Mouse (Mus musculus): ENCODE results near the gene Sema3b. TPM values are rescaled to one million over a fixed set of nuclear protein-coding genes. Genes with fewer than 3 reads are reported as not detected.

The Sema3b gene
- 8.0 and 8.6 TPM in 2 replicates for polyA plus RNA-seq (2015; fragmentation: Nextera tagmentation; extraction: Ambion mirVana)

GRCm38 (mm10) chr9:107608741-107609432 lies at the start of gene Sema3b:
Gene Sema3b (minus strand): TSS chr9:107609229.
- H3K27me3 ChIP-seq = no peaks in the 10 kb centered on the region
- H3K4me1 ChIP-seq = peaks cover 88% of the 10 kb centered on the region
- no peak within 1 kb of the TSS for H3K4me3 ChIP-seq
- H3K27ac ChIP-seq = peak within 1 kb of the TSS; percentile 67
- peak; percentile 14; the same call in 1 of the 2 replicates for ATAC-seq (ENCODE audit: low FRiP score, low read depth)
- WGBS = 38% methylated on average over 11 of the region's 12 CpGs
- peak within 1 kb of the TSS; percentile 63 for H3K4me2 ChIP-seq (replicated peaks)
- no peaks in the 10 kb centered on the region for H3K9me3 ChIP-seq
- peak within 1 kb of the TSS; percentile 35 for H3K9ac ChIP-seq
- H3K36me3 ChIP-seq = peaks cover 3% of the 10 kb centered on the region

GRCm38 (mm10) chr9:107658096-107658495 lies 49.1 kb upstream of the Sema3b start:
- no peak overlapping the region for H3K27ac ChIP-seq
- no peak for ATAC-seq (ENCODE audit: low FRiP score, low read depth)
- no peaks in the 10 kb centered on the region for H3K36me3 ChIP-seq
- H3K4me3 ChIP-seq = no peak overlapping the region
- no peaks in the 10 kb centered on the region for H3K9me3 ChIP-seq
- no peaks in the 10 kb centered on the region for H3K27me3 ChIP-seq
- WGBS = 89% methylated on average over 6 of the region's 6 CpGs
- H3K9ac ChIP-seq = no peak overlapping the region
- H3K4me1 ChIP-seq = 0 out of 2 replicates have a peak, but pooled peaks cover 10% of the 10 kb centered on the region
- H3K4me2 ChIP-seq (replicated peaks) = no peak overlapping the region

GRCm38 (mm10) chr9:107657144-107657543 lies 48.1 kb upstream of the Sema3b start:
- Histone ChIP-seq H3K27me3 (no peaks in the 10 kb centered on the region), H3K4me3 (no peak overlapping the region), H3K27ac (no peak overlapping the region), H3K4me2 (replicated peaks) (no peak overlapping the region), H3K9me3 (no peaks in the 10 kb centered on the region), H3K36me3 (no peaks in the 10 kb centered on the region), H3K9ac (no peak overlapping the region), H3K4me1 (0 out of 2 replicates have a peak, but pooled peaks cover 10% of the 10 kb centered on the region)
- 86% methylated on average over 5 of the region's 5 CpGs for WGBS
- no peak for ATAC-seq (ENCODE audit: low FRiP score, low read depth)

GRCm38 (mm10) chr9:107654585-107654984 lies 45.6 kb upstream of the Sema3b start:
- Histone ChIP-seq H3K27ac (no peak overlapping the region), H3K4me1 (peaks cover 23% of the 10 kb centered on the region), H3K4me2 (replicated peaks) (no peak overlapping the region), H3K36me3 (no peaks in the 10 kb centered on the region), H3K4me3 (no peak overlapping the region), H3K9ac (no peak overlapping the region), H3K9me3 (no peaks in the 10 kb centered on the region), H3K27me3 (no peaks in the 10 kb centered on the region)
- ATAC-seq (ENCODE audit: low FRiP score, low read depth) = no peak
- 74% methylated on average over 4 of the region's 4 CpGs for WGBS

GRCm38 (mm10) chr9:107653474-107653873 lies 44.4 kb upstream of the Sema3b start:
- no peaks in the 10 kb centered on the region for H3K9me3 ChIP-seq
- no peak for ATAC-seq (ENCODE audit: low FRiP score, low read depth)
- no peak overlapping the region for H3K9ac ChIP-seq
- no peak overlapping the region for H3K4me2 ChIP-seq (replicated peaks)
- no peaks in the 10 kb centered on the region for H3K36me3 ChIP-seq
- no peaks in the 10 kb centered on the region for H3K27me3 ChIP-seq
- no peak overlapping the region for H3K27ac ChIP-seq
- no peak overlapping the region for H3K4me3 ChIP-seq
- WGBS = 86% methylated on average over 2 of the region's 2 CpGs
- peaks cover 24% of the 10 kb centered on the region for H3K4me1 ChIP-seq

GRCm38 (mm10) chr9:107650708-107651481 lies 41.9 kb upstream of the Sema3b start:
- Histone ChIP-seq H3K27me3 (no peaks in the 10 kb centered on the region), H3K9ac (peak overlapping the region; percentile 43), H3K4me1 (peaks cover 24% of the 10 kb centered on the region), H3K36me3 (no peaks in the 10 kb centered on the region), H3K27ac (peak overlapping the region; percentile 74; the same call in 1 of the 2 replicates), H3K9me3 (no peaks in the 10 kb centered on the region), H3K4me3 (no peak overlapping the region), H3K4me2 (replicated peaks) (peak overlapping the region; percentile 34; the same call in 1 of the 2 replicates)
- WGBS = 21% methylated on average over 12 of the region's 12 CpGs
- ATAC-seq (ENCODE audit: low FRiP score, low read depth) = peak; percentile 76

- no peak overlapping the region for H3K4me3 ChIP-seq
- no peak overlapping the region for H3K4me2 ChIP-seq (replicated peaks)
- H3K27me3 ChIP-seq = no peaks in the 10 kb centered on the region
- H3K27ac ChIP-seq = peak overlapping the region; percentile 74; the same call in 1 of the 2 replicates
- 54% methylated on average over 7 of the region's 7 CpGs for WGBS
- no peaks in the 10 kb centered on the region for H3K36me3 ChIP-seq
- ATAC-seq (ENCODE audit: low FRiP score, low read depth) = no peak
- peaks cover 27% of the 10 kb centered on the region for H3K4me1 ChIP-seq
- H3K9me3 ChIP-seq = no peaks in the 10 kb centered on the region
- no peak overlapping the region for H3K9ac ChIP-seq
Measured at GRCm38 (mm10) chr9:107650225-107650624, 41.2 kb upstream of the Sema3b start.

- H3K4me3 ChIP-seq = no peak overlapping the region
- 74% methylated on average over 3 of the region's 3 CpGs for WGBS
- no peaks in the 10 kb centered on the region for H3K27me3 ChIP-seq
- no peak overlapping the region for H3K9ac ChIP-seq
- H3K4me1 ChIP-seq = peaks cover 38% of the 10 kb centered on the region
- ATAC-seq (ENCODE audit: low FRiP score, low read depth) = no peak
- H3K36me3 ChIP-seq = no peaks in the 10 kb centered on the region
- H3K9me3 ChIP-seq = no peaks in the 10 kb centered on the region
- H3K27ac ChIP-seq = no peak overlapping the region
- no peak overlapping the region for H3K4me2 ChIP-seq (replicated peaks)
Measured at GRCm38 (mm10) chr9:107648767-107649166, 39.7 kb upstream of the Sema3b start.

GRCm38 (mm10) chr9:107646975-107647374 lies 37.9 kb upstream of the Sema3b start:
- no peaks in the 10 kb centered on the region for H3K9me3 ChIP-seq
- H3K4me2 ChIP-seq (replicated peaks) = no peak overlapping the region
- no peaks in the 10 kb centered on the region for H3K36me3 ChIP-seq
- H3K27ac ChIP-seq = no peak overlapping the region
- no peak for ATAC-seq (ENCODE audit: low FRiP score, low read depth)
- H3K4me1 ChIP-seq = peaks cover 38% of the 10 kb centered on the region
- H3K9ac ChIP-seq = no peak overlapping the region
- 77% methylated on average over 6 of the region's 6 CpGs for WGBS
- no peaks in the 10 kb centered on the region for H3K27me3 ChIP-seq
- H3K4me3 ChIP-seq = no peak overlapping the region

- WGBS = 17% methylated on average over 5 of the region's 5 CpGs
- peak; percentile 60; the same call in 1 of the 2 replicates for ATAC-seq (ENCODE audit: low FRiP score, low read depth)
- no peaks in the 10 kb centered on the region for H3K9me3 ChIP-seq
- H3K4me3 ChIP-seq = no peak overlapping the region
- no peaks in the 10 kb centered on the region for H3K36me3 ChIP-seq
- H3K27me3 ChIP-seq = no peaks in the 10 kb centered on the region
- 0 out of 2 replicates have a peak overlapping the region, but pooled peaks have one; percentile 10 for H3K4me2 ChIP-seq (replicated peaks)
- no peak overlapping the region for H3K27ac ChIP-seq
- peaks cover 24% of the 10 kb centered on the region for H3K4me1 ChIP-seq
- H3K9ac ChIP-seq = no peak overlapping the region
Measured at GRCm38 (mm10) chr9:107645577-107645976, 36.5 kb upstream of the Sema3b start.

- H3K27ac ChIP-seq = no peak overlapping the region
- H3K9me3 ChIP-seq = no peaks in the 10 kb centered on the region
- H3K4me3 ChIP-seq = peak overlapping the region; percentile 43; the same call in 1 of the 2 replicates
- peaks cover 20% of the 10 kb centered on the region for H3K4me1 ChIP-seq
- H3K36me3 ChIP-seq = no peaks in the 10 kb centered on the region
- peak overlapping the region; percentile 70 for H3K4me2 ChIP-seq (replicated peaks)
- no peaks in the 10 kb centered on the region for H3K27me3 ChIP-seq
- 49% methylated on average over 7 of the region's 7 CpGs for WGBS
- H3K9ac ChIP-seq = peak overlapping the region; percentile 69
- ATAC-seq (ENCODE audit: low FRiP score, low read depth) = no peak; the same call in 1 of the 2 replicates
Measured at GRCm38 (mm10) chr9:107645153-107645510, 36.1 kb upstream of the Sema3b start.

- peak; percentile 84 for ATAC-seq (ENCODE audit: low FRiP score, low read depth)
- Histone ChIP-seq H3K4me2 (replicated peaks) (peak overlapping the region; percentile 70), H3K4me1 (peaks cover 16% of the 10 kb centered on the region), H3K27me3 (no peaks in the 10 kb centered on the region), H3K36me3 (no peaks in the 10 kb centered on the region), H3K27ac (peak overlapping the region; percentile 64), H3K4me3 (peak overlapping the region; percentile 43), H3K9ac (peak overlapping the region; percentile 69), H3K9me3 (no peaks in the 10 kb centered on the region)
- WGBS = 3% methylated on average over 35 of the region's 35 CpGs
Measured at GRCm38 (mm10) chr9:107644495-107645152, 35.6 kb upstream of the Sema3b start.

Measured in limb, embryonic 13.5 days (tissue).